ENCODE assay signal across 9 mouse cellular contexts in genomic region chr9:61960753-61961152, GRCm38 (mm10). TPM values are rescaled to one million over a fixed set of nuclear protein-coding genes. Genes with fewer than 3 reads are reported as not detected.
DNase-seq lines count a peak whose midpoint lies in the region; ATAC-seq lines count a peak whose summit lies in the region.
"Had no signal": no experiment of that assay in that cellular context is flagged by ENCODE, and none has a peak within 500 bp of the region (broad histone marks: within the 10 kb centered on the region; RNA-seq: fewer than 3 reads in every experiment).

No protein-coding gene starts in this region.

- H3K9ac ChIP-seq in lung, embryonic 15.5 days, result no peak overlapping the region
- H3K9ac ChIP-seq: embryonic facial prominence, embryonic 13.5 days had no signal

- no peak overlapping the region for H3K4me3 ChIP-seq in lung, embryonic 15.5 days
- H3K4me3 ChIP-seq: embryonic facial prominence, embryonic 13.5 days had no signal

- H3K27me3 ChIP-seq in lung, embryonic 15.5 days, result no peaks in the 10 kb centered on the region
- H3K27me3 ChIP-seq: embryonic facial prominence, embryonic 13.5 days had no signal

- H3K4me2 ChIP-seq in lung, embryonic 15.5 days, result no peak overlapping the region
- H3K4me2 ChIP-seq: embryonic facial prominence, embryonic 13.5 days had no signal

- peaks cover 32% of the 10 kb centered on the region for H3K4me1 ChIP-seq in lung, embryonic 15.5 days

- no peaks in the 10 kb centered on the region for H3K36me3 ChIP-seq in lung, embryonic 15.5 days
- H3K36me3 ChIP-seq: embryonic facial prominence, embryonic 13.5 days had no signal

- no peak for ATAC-seq in lung, embryonic 15.5 days (ENCODE audit: borderline replicate concordance, extremely low read depth, low FRiP score, low TSS enrichment)
- ATAC-seq in megakaryocyte progenitor cell, adult 5-6 weeks (replicated peaks; ENCODE audit: poor library complexity), result no peak

- 22% methylated on average over 5 of the region's 5 CpGs for WGBS in lung, embryonic 15.5 days

- H3K27ac ChIP-seq in lung, embryonic 15.5 days, result peak overlapping the region; percentile 78
- H3K27ac ChIP-seq: embryonic facial prominence, embryonic 13.5 days had no signal

- DNase-seq in adrenal gland, adult (ENCODE audit: inconsistent age in 2 of 2, low spot score in 1 of 2), result peak; percentile 35 to 66
- DNase-seq in adrenal gland, postnatal 4 days (ENCODE audit: low spot score in 2 of 2), result no peak
- peak; percentile 71 for DNase-seq in urinary bladder, postnatal 14 days (ENCODE audit: low spot score)
- DNase-seq in urinary bladder, postnatal 25 days (ENCODE audit: low spot score), result no peak
- no peak for DNase-seq in natural killer cell, adult 2 months (ENCODE audit: low spot score in 2 of 2)
- DNase-seq in layer of hippocampus, postnatal 14 days (ENCODE audit: low spot score in 2 of 2), result no peak

- H3K9me3 ChIP-seq in lung, embryonic 15.5 days, result no peaks in the 10 kb centered on the region
- H3K9me3 ChIP-seq: embryonic facial prominence, embryonic 13.5 days had no signal

RNA-seq across cellular contexts. Expression of gene Kif23, which starts 14.2 kb away (rescaled TPM):
- 10 to 100 TPM; 45.0 to 52.8 TPM for total RNA-seq in adrenal gland, postnatal 4 days (2021)
- polyA plus RNA-seq in lung, embryonic 15.5 days (2015; fragmentation: Nextera tagmentation; extraction: Ambion mirVana), result 143 and 158 TPM in 2 replicates
- total RNA-seq in megakaryocyte progenitor cell, adult 5-6 weeks (2015), result 106 and 127 TPM in 2 replicates
- 170 and 190 TPM in 2 replicates for total RNA-seq in megakaryocyte progenitor cell, adult 5-6 weeks (2017)
- total RNA-seq in layer of hippocampus, postnatal 14 days (2021), result 1 to 10 TPM; 3.3 to 5.8 TPM

RNA-seq across cellular contexts. Expression of gene Rplp1, which starts 46.4 kb away (rescaled TPM):
- 1,000 to 10,000 TPM; 2,291 to 2,466 TPM for total RNA-seq in adrenal gland, postnatal 4 days (2021)
- polyA plus RNA-seq in lung, embryonic 15.5 days (2015; fragmentation: Nextera tagmentation; extraction: Ambion mirVana), result 1,214 and 1,323 TPM in 2 replicates
- total RNA-seq in megakaryocyte progenitor cell, adult 5-6 weeks (2015), result 3,301 and 3,503 TPM in 2 replicates
- 5,104 and 5,789 TPM in 2 replicates for total RNA-seq in megakaryocyte progenitor cell, adult 5-6 weeks (2017)
- total RNA-seq in layer of hippocampus, postnatal 14 days (2021), result 1,000 to 10,000 TPM; 1,323 to 1,423 TPM

Comparison
In these comparisons a context has a peak if more than half of its experiments do, and no peak if none do; other contexts are left out.
1. DNase-seq: peak in adrenal gland, adult (2 of 2) and urinary bladder, postnatal 14 days (single experiment); none in adrenal gland, postnatal 4 days (0 of 2), urinary bladder, postnatal 25 days (single experiment), natural killer cell, adult 2 months (0 of 2) and layer of hippocampus, postnatal 14 days (0 of 2).
2. RNA of gene Kif23, which starts 14.2 kb away (total RNA-seq): 106 to 190 TPM in megakaryocyte progenitor cell, adult 5-6 weeks and 45.0 to 52.8 TPM in adrenal gland, postnatal 4 days; 3.3 to 5.8 TPM in layer of hippocampus, postnatal 14 days; every median in the first group is over 4 times any median in the second.